ENCODE assay signal across 8 mouse cellular contexts in the genomic region with DNA sequence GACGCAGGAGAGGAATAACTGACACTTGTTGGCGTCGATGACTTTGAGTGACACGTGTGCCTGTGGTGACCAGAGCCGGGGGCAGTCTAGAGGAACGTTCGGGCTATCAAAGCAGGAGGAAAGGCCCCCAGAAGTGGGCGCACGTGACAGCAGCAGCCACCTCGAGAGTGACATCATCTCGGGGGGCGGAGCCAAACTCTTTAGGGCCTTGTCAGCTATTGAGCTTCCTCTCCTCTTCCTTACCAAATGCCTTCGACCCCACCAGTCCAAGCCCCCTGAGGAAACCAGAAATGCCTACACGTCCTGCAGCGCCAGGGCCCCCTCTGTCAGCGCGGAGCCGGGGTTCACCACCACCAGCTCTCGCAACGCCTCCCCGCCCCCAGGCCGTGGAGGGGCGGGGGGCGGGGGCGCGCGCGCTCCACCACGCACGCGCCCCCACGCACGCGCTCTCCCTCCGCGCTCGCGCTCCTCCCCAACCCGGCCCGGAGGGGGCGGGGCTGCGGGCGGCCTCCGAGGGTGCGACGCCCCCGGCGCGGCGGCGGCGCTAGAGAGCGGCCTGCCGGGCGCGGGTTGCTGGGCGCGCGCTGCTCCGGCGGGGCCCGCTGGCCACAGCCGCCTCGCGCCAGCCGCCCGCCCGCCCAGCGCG. TPM values are rescaled to one million over a fixed set of nuclear protein-coding genes. Genes with fewer than 3 reads are reported as not detected.
DNase-seq lines count a peak whose midpoint lies in the region; ATAC-seq and TF ChIP-seq lines count a peak whose summit lies in the region.

No protein-coding gene starts in this region.

- no peaks in the 10 kb centered on the region for H3K36me3 ChIP-seq in hindbrain, embryonic 13.5 days

- H3K9me3 ChIP-seq in hindbrain, embryonic 13.5 days = no peaks in the 10 kb centered on the region

- no peak for DNase-seq in Patski (ENCODE audit: low read depth, low spot score)
- peak; percentile 86 for DNase-seq in cerebellum, adult 9-11 months
- DNase-seq in frontal cortex, postnatal 14 days (ENCODE audit: low spot score in 2 of 2) = peak; percentile 87 to 88
- peak; percentile 92 to 94 for DNase-seq in layer of hippocampus, postnatal 14 days (ENCODE audit: low spot score in 2 of 2)
- peak; percentile 94 for DNase-seq in lung, postnatal 10 days
- DNase-seq in ovary, postnatal 14 days (ENCODE audit: low spot score) = peak; percentile 79
- peak; percentile 82 to 83 for DNase-seq in thymus, postnatal 10 days (ENCODE audit: low spot score in 2 of 2)

- H3K4me2 ChIP-seq in hindbrain, embryonic 13.5 days = peak overlapping the region; percentile 61

- peaks cover 3% of the 10 kb centered on the region for H3K4me1 ChIP-seq in hindbrain, embryonic 13.5 days (replicated peaks)

- peak; percentile 36 for TF ChIP-seq CTCF in Patski (IDR thresholded peaks at IDR 0.05)

- peak overlapping the region; percentile 98 for H3K4me3 ChIP-seq in hindbrain, embryonic 13.5 days

- WGBS in hindbrain, embryonic 13.5 days = under 1% methylated on average over 42 of the region's 70 CpGs

- POLR2A ChIA-PET in Patski (lab: Charles Lee) = interaction anchor here (1.0 kb wide), 1 partner anchor 210 kb away, joined by 3 read pairs; no protein-coding TSS in a partner anchor

- peak; percentile 85 for ATAC-seq in Patski
- ATAC-seq in hindbrain, embryonic 13.5 days (ENCODE audit: low FRiP score) = peak; percentile 91

- H3K9ac ChIP-seq in hindbrain, embryonic 13.5 days = peak overlapping the region; percentile 99

- H3K27ac ChIP-seq in hindbrain, embryonic 13.5 days = peak overlapping the region; percentile 98

- CTCF ChIA-PET in Patski (lab: Charles Lee) = interaction anchor here (1.0 kb wide), 1 partner anchor 11 kb away, joined by 3 read pairs; no protein-coding TSS in a partner anchor

- in situ Hi-C loops in Patski (cut with MboI; ENCODE audit: low pct_unique_long_range_greater_than_20kb) = no loop called here

- H3K27me3 ChIP-seq in Patski = no peaks in the 10 kb centered on the region
- no peaks in the 10 kb centered on the region for H3K27me3 ChIP-seq in hindbrain, embryonic 13.5 days

RNA-seq across cellular contexts. Expression of gene Tanc2, which starts 0.4 kb away (rescaled TPM):
- 12.7 TPM for polyA plus RNA-seq in Patski (2021)
- polyA plus RNA-seq in hindbrain, embryonic 13.5 days (2015; fragmentation: Nextera tagmentation; extraction: Ambion mirVana) = 34.8 and 39.1 TPM in 2 replicates
- 100 to 1,000 TPM; 175 to 189 TPM for total RNA-seq in layer of hippocampus, postnatal 14 days (2021)
